Mouse (Mus musculus) forebrain, embryonic 14.5 days (tissue): Measurements from ENCODE around the gene Catsperg1. TPM values are rescaled to one million over a fixed set of nuclear protein-coding genes. Genes with fewer than 3 reads are reported as not detected.
A peak's percentile ranks its signal among the peaks of the same experiment; 100 is the strongest.

ENCODE experiments used
- ATAC-seq: fragments of 200-750 bp; cut with Nextera tagmentation; 2 replicates; pipeline ENCODE4 v1.8.0; 2017; ENCODE audit warnings: mild to moderate bottlenecking, moderate library complexity
- DNase-seq: peaks from one replicate; pipeline ENCODE4 v3.0.0-alpha.2; 2015; ENCODE audit warnings: low spot score
- H3K27ac ChIP-seq: fragments of 300-500 bp; sonication (generic); 2 replicates; pipeline ENCODE4 v1.5.1; 2014; ENCODE audit warnings: low read depth, mild to moderate bottlenecking, control low read depth, low read length, moderate library complexity
- H3K27me3 ChIP-seq: fragments of 300-500 bp; sonication (generic); replicated peaks from 2 replicates; pipeline ENCODE4 v1.6.1; 2014; ENCODE audit warnings: low read length, control low read depth, mixed read lengths; ENCODE audit not compliant: control insufficient read depth, insufficient read depth
- H3K36me3 ChIP-seq: fragments of 300-500 bp; sonication (generic); 2 replicates; pipeline ENCODE4 v1.6.1; 2014; ENCODE audit warnings: low read length, control low read depth; ENCODE audit not compliant: control insufficient read depth, insufficient read depth
- H3K4me1 ChIP-seq: fragments of 300-500 bp; sonication (generic); 2 replicates; pipeline ENCODE4 v1.6.1; 2014; ENCODE audit warnings: antibody characterized with exemption, low read length, control low read depth; ENCODE audit not compliant: control insufficient read depth, insufficient read depth
- H3K4me2 ChIP-seq: fragments of 300-500 bp; sonication (generic); 2 replicates; pipeline ENCODE4 v1.6.1; 2014; ENCODE audit warnings: mild to moderate bottlenecking, control low read depth, low read length
- H3K4me3 ChIP-seq: fragments of 300-500 bp; sonication (generic); 2 replicates; pipeline ENCODE4 v1.5.1; 2014; ENCODE audit warnings: low read depth, low read length, control low read depth
- H3K9ac ChIP-seq: fragments of 300-500 bp; sonication (generic); 2 replicates; pipeline ENCODE4 v1.6.1; 2014; ENCODE audit warnings: mild to moderate bottlenecking, low read length, control low read depth, moderate library complexity
- H3K9me3 ChIP-seq: fragments of 300-500 bp; sonication (generic); replicated peaks from 2 replicates; pipeline ENCODE4 v1.6.1; 2016; ENCODE audit warnings: low read length, control low read depth, mixed read lengths; ENCODE audit not compliant: control insufficient read depth
- WGBS: fragments of 180-500 bp; shearing (Covaris S2); extraction: QIAGEN DNeasy Blood & Tissue Kit; methylation state at CpG from one replicate; pipeline ENCODE4 v1.1.7; 2014; 5-methylcytosine and 5-hydroxymethylcytosine counted together
- polyA plus RNA-seq: library from polyadenylated mRNA; unstranded; fragments of >200 nt; fragmentation: Nextera tagmentation; extraction: Ambion mirVana; gene quantifications from 2 replicates; pipeline ENCODE4 v1.2.1, GENCODE M21; 2014

Catsperg1 gene
- polyA plus RNA-seq, 1 experiment from 2014 or later, result 0.85 TPM

GRCm38 (mm10) chr7:29155838-29156782 is 57.7 kb downstream of the Catsperg1 start, which contains the start of gene Fam98c:
Gene Fam98c, minus strand, starts transcription at chr7:29156234.
- Histone ChIP-seq H3K27me3 (0 out of 2 replicates have a peak, but pooled peaks cover 7% of the 10 kb centered on the region), H3K4me1 (no peaks in the 10 kb centered on the region), H3K36me3 (no peaks in the 10 kb centered on the region; the same call in 1 of the 2 replicates), H3K9me3 (no peaks in the 10 kb centered on the region), H3K27ac (peak within 1 kb of the TSS; percentile 89), H3K9ac (peak within 1 kb of the TSS; percentile 77), H3K4me2 (peak within 1 kb of the TSS; percentile 92), H3K4me3 (peak within 1 kb of the TSS; percentile 76)
- DNase-seq (peak; percentile 87), ATAC-seq (peak; percentile 88)
- WGBS, result 4% methylated on average over 67 of the region's 68 CpGs

GRCm38 (mm10) chr7:29155196-29155837 is 58.5 kb downstream of the Catsperg1 start:
- DNase-seq (peak; percentile 90), ATAC-seq (peak; percentile 93)
- WGBS, result 8% methylated on average over 37 of the region's 37 CpGs
- Histone ChIP-seq H3K9me3 (no peaks in the 10 kb centered on the region), H3K4me2 (peak overlapping the region; percentile 92), H3K27ac (peak overlapping the region; percentile 89), H3K36me3 (no peaks in the 10 kb centered on the region), H3K4me1 (no peaks in the 10 kb centered on the region), H3K9ac (peak overlapping the region; percentile 77), H3K27me3 (0 out of 2 replicates have a peak, but pooled peaks cover 7% of the 10 kb centered on the region), H3K4me3 (peak overlapping the region; percentile 76)

GRCm38 (mm10) chr7:29154018-29154720 is 59.7 kb downstream of the Catsperg1 start:
- Histone ChIP-seq H3K4me3 (no peak overlapping the region), H3K36me3 (no peaks in the 10 kb centered on the region), H3K9me3 (no peaks in the 10 kb centered on the region), H3K27me3 (0 out of 2 replicates have a peak, but pooled peaks cover 7% of the 10 kb centered on the region), H3K9ac (no peak overlapping the region), H3K4me1 (no peaks in the 10 kb centered on the region), H3K4me2 (no peak overlapping the region), H3K27ac (no peak overlapping the region)
- ATAC-seq (no peak), DNase-seq (no peak)
- WGBS, result 96% methylated on average over 14 of the region's 14 CpGs

- no peaks in the 10 kb centered on the region for H3K4me1 ChIP-seq
- ATAC-seq, result no peak
- H3K9me3 ChIP-seq, result no peaks in the 10 kb centered on the region
- no peak overlapping the region for H3K27ac ChIP-seq
- H3K4me3 ChIP-seq, result no peak overlapping the region
- no peaks in the 10 kb centered on the region for H3K27me3 ChIP-seq
- no peak overlapping the region for H3K9ac ChIP-seq
- no peaks in the 10 kb centered on the region for H3K36me3 ChIP-seq
- DNase-seq, result no peak
- H3K4me2 ChIP-seq, result no peak overlapping the region
- WGBS, result 68% methylated on average over 10 of the region's 10 CpGs
Measured at GRCm38 (mm10) chr7:29151486-29151885, 62.3 kb downstream of the Catsperg1 start.

DNA sequence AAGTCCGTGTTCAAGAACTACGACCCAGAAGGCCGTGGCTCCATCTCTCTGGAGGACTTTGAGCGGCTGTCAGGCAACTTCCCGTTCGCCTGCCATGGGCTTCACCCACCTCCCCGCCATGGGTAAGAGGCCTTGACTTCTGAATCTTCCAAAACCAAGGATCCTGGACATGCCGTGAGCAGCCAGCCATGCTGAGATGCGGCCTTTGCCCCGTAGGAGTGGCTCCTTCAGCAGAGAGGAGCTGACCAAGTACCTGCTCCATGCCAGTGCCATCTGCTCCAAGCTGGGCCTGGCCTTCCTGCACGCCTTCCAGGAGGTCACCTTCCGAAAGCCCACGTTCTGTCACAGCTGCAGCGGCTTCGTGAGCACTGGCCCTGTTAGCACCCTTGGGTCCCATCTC is 65.1 kb downstream of the Catsperg1 start:
- H3K4me3 ChIP-seq, result no peak overlapping the region
- no peaks in the 10 kb centered on the region for H3K36me3 ChIP-seq
- H3K9ac ChIP-seq, result no peak overlapping the region
- H3K4me2 ChIP-seq, result no peak overlapping the region
- no peaks in the 10 kb centered on the region for H3K9me3 ChIP-seq
- no peaks in the 10 kb centered on the region for H3K27me3 ChIP-seq
- no peak for DNase-seq
- no peak for ATAC-seq
- WGBS, result 93% methylated on average over 15 of the region's 15 CpGs
- no peaks in the 10 kb centered on the region for H3K4me1 ChIP-seq
- no peak overlapping the region for H3K27ac ChIP-seq

GRCm38 (mm10) chr7:29146625-29147367 is 67.0 kb downstream of the Catsperg1 start:
- no peak for ATAC-seq
- Histone ChIP-seq H3K4me2 (no peak overlapping the region), H3K4me1 (no peaks in the 10 kb centered on the region), H3K9me3 (no peaks in the 10 kb centered on the region), H3K27me3 (no peaks in the 10 kb centered on the region), H3K9ac (no peak overlapping the region), H3K4me3 (no peak overlapping the region), H3K36me3 (no peaks in the 10 kb centered on the region), H3K27ac (no peak overlapping the region)
- 90% methylated on average over 7 of the region's 7 CpGs for WGBS
- no peak for DNase-seq

GRCm38 (mm10) chr7:29144006-29144405 is 69.8 kb downstream of the Catsperg1 start:
- ATAC-seq, result no peak

DNA sequence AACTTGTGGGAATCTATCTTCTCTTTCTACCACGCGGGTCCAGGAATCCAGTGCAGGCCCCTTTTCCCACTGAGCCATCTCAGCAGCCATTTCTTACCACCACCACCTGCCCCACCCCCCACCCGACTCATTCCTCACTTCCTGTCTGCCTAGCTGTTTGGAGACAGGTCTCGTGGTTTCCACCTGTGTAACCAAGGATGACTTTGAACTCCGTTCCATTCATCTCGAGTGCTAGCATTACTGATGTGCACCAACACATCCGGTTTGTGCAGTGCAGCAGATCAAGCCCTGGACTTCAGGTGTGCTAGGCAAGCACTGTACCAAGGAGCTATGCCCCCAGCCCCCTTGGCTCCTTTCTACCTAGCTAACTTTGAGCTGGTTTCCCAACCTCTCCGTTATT is 72.4 kb downstream of the Catsperg1 start:
- Histone ChIP-seq H3K9me3 (no peaks in the 10 kb centered on the region), H3K4me2 (no peak overlapping the region), H3K4me1 (no peaks in the 10 kb centered on the region), H3K27ac (no peak overlapping the region), H3K27me3 (no peaks in the 10 kb centered on the region), H3K4me3 (no peak overlapping the region), H3K36me3 (no peaks in the 10 kb centered on the region), H3K9ac (no peak overlapping the region)
- ATAC-seq, result no peak
- WGBS, result 85% methylated on average over 8 of the region's 8 CpGs
- no peak for DNase-seq

More at GRCm38 (mm10) chr7:29144006-29144405, 69.8 kb downstream of the Catsperg1 start:
- Histone ChIP-seq H3K4me1 (no peaks in the 10 kb centered on the region), H3K9me3 (no peaks in the 10 kb centered on the region), H3K4me2 (no peak overlapping the region), H3K27me3 (no peaks in the 10 kb centered on the region), H3K4me3 (no peak overlapping the region), H3K27ac (no peak overlapping the region), H3K36me3 (no peaks in the 10 kb centered on the region), H3K9ac (no peak overlapping the region)
- 90% methylated on average over 4 of the region's 4 CpGs for WGBS
- no peak for DNase-seq
